Mouse (Mus musculus) forebrain, embryonic 13.5 days (tissue): ENCODE measurements around the gene Rab8b. TPM values are rescaled to one million over a fixed set of nuclear protein-coding genes. Genes with fewer than 3 reads are reported as not detected.
"Not testable (repeated sequence)": the region's sequence is repeated elsewhere in the genome, so short reads cannot be mapped to it uniquely, and the experiment has no call there.

Experiments
- ATAC-seq: fragments of 200-750 bp; cut with Nextera tagmentation; 2 replicates; pipeline ENCODE4 v1.8.0; 2017
- H3K27ac ChIP-seq: fragments of 300-500 bp; sonication (generic); 2 replicates; pipeline ENCODE4 v1.5.1; 2015; ENCODE audit warnings: inconsistent platforms, mild to moderate bottlenecking, moderate library complexity
- H3K27me3 ChIP-seq: fragments of 300-500 bp; sonication (generic); 2 replicates; pipeline ENCODE4 v1.6.1; 2015; ENCODE audit warnings: mild to moderate bottlenecking, inconsistent platforms
- H3K36me3 ChIP-seq: fragments of 300-500 bp; sonication (generic); 2 replicates; pipeline ENCODE4 v1.6.1; 2015; ENCODE audit warnings: mild to moderate bottlenecking, inconsistent platforms; ENCODE audit not compliant: poor library complexity, severe bottlenecking
- H3K4me1 ChIP-seq: fragments of 300-500 bp; sonication (generic); 2 replicates; pipeline ENCODE4 v1.6.1; 2015; ENCODE audit warnings: inconsistent platforms
- H3K4me2 ChIP-seq: fragments of 300-500 bp; sonication (generic); 2 replicates; pipeline ENCODE4 v1.6.1; 2015; ENCODE audit warnings: inconsistent platforms, mild to moderate bottlenecking, moderate library complexity
- H3K4me3 ChIP-seq: fragments of 300-500 bp; sonication (generic); 2 replicates; pipeline ENCODE4 v1.5.1; 2015; ENCODE audit warnings: mild to moderate bottlenecking, inconsistent platforms
- H3K9ac ChIP-seq: fragments of 300-500 bp; sonication (generic); 2 replicates; pipeline ENCODE4 v1.6.1; 2015; ENCODE audit warnings: mild to moderate bottlenecking, inconsistent platforms
- H3K9me3 ChIP-seq: fragments of 300-500 bp; sonication (generic); replicated peaks from 2 replicates; pipeline ENCODE4 v1.6.1; 2016; ENCODE audit warnings: inconsistent platforms
- WGBS: fragments of 180-500 bp; shearing (Covaris S2); methylation state at CpG from one replicate; pipeline ENCODE4 v1.1.7; 2015; 5-methylcytosine and 5-hydroxymethylcytosine counted together
- polyA plus RNA-seq: library from polyadenylated mRNA; unstranded; fragments of >200 nt; fragmentation: Nextera tagmentation; extraction: Ambion mirVana; gene quantifications from 2 replicates; pipeline ENCODE4 v1.2.1, GENCODE M21; 2015

Rab8b gene
- polyA plus RNA-seq, 1 experiment from 2014 or later: 43.8 TPM

DNA sequence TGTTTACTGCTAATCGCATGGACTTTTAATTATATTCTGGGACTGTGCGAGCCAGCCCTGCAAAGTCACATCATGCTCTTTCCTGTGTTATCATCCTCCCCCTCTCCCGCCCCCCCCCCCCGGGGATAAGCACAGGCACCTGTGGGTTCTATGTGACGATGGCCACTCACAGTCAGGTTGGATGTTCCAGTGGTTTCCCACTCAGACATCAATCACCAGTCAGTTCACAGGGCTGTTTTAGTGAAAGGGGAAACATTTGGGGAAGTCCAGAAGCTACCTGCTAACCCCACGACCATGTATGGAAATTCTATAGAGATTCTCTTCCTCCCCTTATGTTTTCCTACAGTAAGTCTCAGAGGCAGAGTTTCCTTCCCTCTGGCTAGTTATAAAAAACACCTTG lies 21.6 kb downstream of the Rab8b start:
- no peak for ATAC-seq
- Histone ChIP-seq H3K4me2 (no peak overlapping the region), H3K36me3 (0 out of 2 replicates have a peak, but pooled peaks cover 2% of the 10 kb centered on the region), H3K9me3 (no peaks in the 10 kb centered on the region), H3K9ac (no peak overlapping the region), H3K4me1 (peaks cover 8% of the 10 kb centered on the region; the same call in 1 of the 2 replicates), H3K27ac (no peak overlapping the region), H3K4me3 (no peak overlapping the region), H3K27me3 (no peaks in the 10 kb centered on the region)
- WGBS: 72% methylated on average over 6 of the region's 6 CpGs

GRCm38 (mm10) chr9:66896951-66897350 lies 22.5 kb downstream of the Rab8b start:
- Histone ChIP-seq H3K27me3 (no peaks in the 10 kb centered on the region), H3K27ac (no peak overlapping the region), H3K4me3 (no peak overlapping the region), H3K4me2 (no peak overlapping the region), H3K36me3 (0 out of 2 replicates have a peak, but pooled peaks cover 2% of the 10 kb centered on the region), H3K9me3 (no peaks in the 10 kb centered on the region), H3K4me1 (peaks cover 8% of the 10 kb centered on the region; the same call in 1 of the 2 replicates), H3K9ac (no peak overlapping the region)
- WGBS: 66% methylated on average over 6 of the region's 6 CpGs
- ATAC-seq: no peak

DNA sequence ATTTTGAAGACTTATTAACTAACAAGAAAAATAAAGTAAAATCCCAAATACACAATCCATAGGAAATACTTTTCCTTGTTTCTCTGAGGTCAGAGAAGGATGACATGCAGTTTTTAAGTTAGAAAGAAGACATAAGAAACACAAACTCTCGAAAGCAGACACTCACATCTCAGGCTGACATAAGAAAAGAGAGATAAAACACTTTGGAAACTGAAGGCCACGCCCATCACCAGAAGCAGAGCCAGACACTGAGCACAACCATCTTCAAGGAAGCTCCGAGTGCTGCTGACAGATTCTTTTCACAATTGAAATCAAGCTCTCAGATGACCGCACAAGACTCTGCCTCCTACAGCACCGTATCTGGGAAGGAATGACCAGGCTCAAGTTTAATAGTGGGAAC lies 23.5 kb downstream of the Rab8b start:
- WGBS: 74% methylated on average over 5 of the region's 5 CpGs
- Histone ChIP-seq H3K27me3 (no peaks in the 10 kb centered on the region), H3K4me3 (no peak overlapping the region), H3K9ac (no peak overlapping the region), H3K4me1 (peaks cover 8% of the 10 kb centered on the region; the same call in 1 of the 2 replicates), H3K36me3 (0 out of 2 replicates have a peak, but pooled peaks cover 2% of the 10 kb centered on the region), H3K27ac (no peak overlapping the region), H3K9me3 (no peaks in the 10 kb centered on the region), H3K4me2 (no peak overlapping the region)
- ATAC-seq: no peak

DNA sequence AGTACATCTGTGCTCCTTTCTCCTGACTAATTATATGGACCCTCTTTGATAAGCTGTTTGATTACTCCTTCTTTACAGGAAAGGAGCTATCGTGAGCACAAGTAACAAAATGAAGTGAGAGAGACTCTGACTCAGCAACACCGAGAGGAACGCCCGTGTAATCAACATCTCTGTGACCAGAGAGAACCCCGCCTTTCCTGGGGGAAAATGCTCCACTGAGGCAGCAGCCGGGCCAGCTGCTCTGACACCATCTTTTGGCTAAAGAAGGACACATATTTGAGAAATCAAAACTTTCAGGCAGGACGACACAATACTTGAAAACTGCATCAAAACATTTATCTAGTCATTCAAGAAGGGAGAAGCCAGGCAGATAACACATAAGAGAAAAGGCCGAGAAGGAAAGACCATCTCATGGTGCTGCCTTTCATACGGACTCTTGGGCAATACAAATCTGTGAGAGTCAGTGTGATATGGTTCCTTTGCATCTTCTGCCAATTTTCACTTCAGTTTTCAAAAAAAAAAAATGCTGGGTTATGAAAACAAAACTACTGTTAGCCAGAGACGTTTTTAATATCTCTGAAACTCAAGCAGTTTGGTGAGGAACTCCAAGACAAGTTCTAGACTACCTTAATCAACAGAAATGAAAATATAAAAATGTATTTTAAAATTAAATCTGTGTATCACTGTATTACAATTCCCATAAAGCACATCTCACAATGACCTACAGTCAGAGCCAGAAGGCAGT lies 24.3 kb downstream of the Rab8b start:
- Histone ChIP-seq H3K36me3 (0 out of 2 replicates have a peak, but pooled peaks cover 2% of the 10 kb centered on the region), H3K9ac (no peak overlapping the region), H3K9me3 (no peaks in the 10 kb centered on the region), H3K27me3 (no peaks in the 10 kb centered on the region), H3K27ac (no peak overlapping the region), H3K4me2 (no peak overlapping the region), H3K4me1 (peaks cover 8% of the 10 kb centered on the region; the same call in 1 of the 2 replicates), H3K4me3 (no peak overlapping the region)
- WGBS: 77% methylated on average over 10 of the region's 10 CpGs
- ATAC-seq: no peak

GRCm38 (mm10) chr9:66894421-66894820 lies 25.1 kb downstream of the Rab8b start:
- no peaks in the 10 kb centered on the region for H3K27me3 ChIP-seq
- H3K36me3 ChIP-seq: 0 out of 2 replicates have a peak, but pooled peaks cover 2% of the 10 kb centered on the region
- WGBS: 85% methylated on average over 1 of the region's 1 CpGs
- no peak for ATAC-seq
- no peak overlapping the region for H3K27ac ChIP-seq
- H3K4me3 ChIP-seq: no peak overlapping the region
- no peaks in the 10 kb centered on the region for H3K9me3 ChIP-seq
- peaks cover 9% of the 10 kb centered on the region for H3K4me1 ChIP-seq
- H3K9ac ChIP-seq: no peak overlapping the region
- no peak overlapping the region for H3K4me2 ChIP-seq

DNA sequence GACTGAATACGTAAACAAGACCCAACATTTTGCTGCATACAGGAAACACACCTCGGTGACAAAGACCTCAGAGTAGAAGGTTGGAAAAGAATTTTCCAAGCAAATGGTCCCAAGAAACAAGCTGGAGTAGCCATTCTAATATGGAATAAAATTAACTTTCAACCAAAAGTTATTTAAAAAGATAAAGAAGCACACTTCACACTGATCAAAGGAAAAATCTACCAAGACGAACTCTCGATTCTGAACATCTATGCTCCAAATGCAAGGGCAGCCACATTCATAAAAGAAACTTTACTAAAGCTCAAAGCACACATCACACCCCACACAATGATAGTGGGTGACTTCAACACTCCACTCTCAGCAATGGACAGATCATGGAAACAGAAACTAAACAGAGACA lies 27.0 kb downstream of the Rab8b start:
- not testable (repeated sequence) for H3K36me3 ChIP-seq, H3K9ac ChIP-seq, H3K9me3 ChIP-seq, H3K4me2 ChIP-seq, ATAC-seq, H3K4me3 ChIP-seq, H3K27me3 ChIP-seq, H3K27ac ChIP-seq
- WGBS: 96% methylated on average over 4 of the region's 4 CpGs
- H3K4me1 ChIP-seq: peaks cover 24% of the 10 kb centered on the region

DNA sequence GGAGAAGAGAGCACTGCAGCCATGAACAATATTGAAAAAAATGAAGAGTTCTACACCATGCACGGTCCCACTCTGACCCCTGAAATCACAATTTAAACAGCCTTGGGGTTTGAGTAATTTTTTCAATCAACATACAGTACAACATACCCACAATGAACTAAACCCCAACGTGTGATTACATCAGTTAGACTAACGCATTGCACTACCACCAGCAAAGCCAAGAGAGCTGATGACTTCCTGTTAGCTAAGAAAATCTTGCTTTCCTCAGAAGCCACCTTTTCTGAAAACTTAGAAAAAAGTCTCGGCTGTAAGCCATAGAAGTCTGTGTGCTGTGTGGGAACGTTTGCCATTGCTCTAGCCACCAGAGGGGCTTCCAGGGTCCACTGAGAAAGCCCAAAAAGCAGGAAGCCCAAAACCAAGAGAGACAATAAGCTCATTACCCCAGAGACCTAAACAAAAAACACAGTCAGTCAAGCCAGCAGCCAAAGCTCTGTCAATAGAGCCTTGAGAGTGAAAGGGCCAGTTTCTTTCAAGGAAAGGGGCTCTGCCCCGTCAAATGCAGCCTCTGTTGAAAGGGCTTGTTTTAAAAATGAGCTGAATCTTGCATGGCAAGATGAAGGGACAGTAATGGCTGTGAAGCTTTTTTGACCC lies 31.4 kb downstream of the Rab8b start:
- Histone ChIP-seq H3K36me3 (no peaks in the 10 kb centered on the region), H3K27ac (0 out of 2 replicates have a peak overlapping the region, but pooled peaks have one; percentile 16), H3K4me1 (peaks cover 37% of the 10 kb centered on the region), H3K9me3 (no peaks in the 10 kb centered on the region), H3K4me3 (no peak overlapping the region), H3K9ac (no peak overlapping the region), H3K4me2 (0 out of 2 replicates have a peak overlapping the region, but pooled peaks have one; percentile 16), H3K27me3 (no peaks in the 10 kb centered on the region)
- WGBS: 23% methylated on average over 6 of the region's 6 CpGs
- no peak for ATAC-seq

DNA sequence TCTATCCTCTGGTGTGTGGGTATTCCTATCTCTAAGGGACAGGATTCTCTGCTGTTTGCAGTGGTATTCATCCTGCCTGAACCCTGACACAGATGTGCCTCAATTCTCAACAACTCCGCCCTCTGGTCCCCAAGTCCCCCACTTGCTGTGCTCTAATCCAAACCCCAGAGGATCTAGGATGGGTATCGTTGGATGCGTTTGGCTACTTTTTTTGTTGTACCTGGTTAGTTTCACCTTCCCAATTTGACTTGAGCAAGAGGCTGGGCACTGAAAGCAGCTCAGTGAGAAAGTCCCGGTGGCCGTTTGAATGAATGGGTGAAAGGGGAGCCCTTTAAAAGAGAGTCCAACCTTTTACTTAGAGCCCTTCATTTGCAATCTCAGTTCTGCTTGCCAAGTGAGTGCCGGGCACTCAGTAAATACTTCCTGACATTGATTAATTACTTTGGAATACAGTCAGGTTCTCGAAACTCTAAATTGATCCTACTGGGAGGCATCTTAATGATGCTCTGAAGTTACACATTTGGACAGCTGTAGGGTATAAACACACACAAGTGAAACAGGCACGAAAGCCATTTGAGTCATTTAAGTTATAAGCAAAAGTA lies 32.1 kb downstream of the Rab8b start:
- Histone ChIP-seq H3K4me1 (peaks cover 39% of the 10 kb centered on the region), H3K9me3 (no peaks in the 10 kb centered on the region), H3K4me3 (no peak overlapping the region), H3K4me2 (no peak overlapping the region), H3K36me3 (no peaks in the 10 kb centered on the region), H3K27me3 (no peaks in the 10 kb centered on the region), H3K27ac (no peak overlapping the region), H3K9ac (no peak overlapping the region)
- ATAC-seq: no peak
- WGBS: 33% methylated on average over 8 of the region's 8 CpGs

DNA sequence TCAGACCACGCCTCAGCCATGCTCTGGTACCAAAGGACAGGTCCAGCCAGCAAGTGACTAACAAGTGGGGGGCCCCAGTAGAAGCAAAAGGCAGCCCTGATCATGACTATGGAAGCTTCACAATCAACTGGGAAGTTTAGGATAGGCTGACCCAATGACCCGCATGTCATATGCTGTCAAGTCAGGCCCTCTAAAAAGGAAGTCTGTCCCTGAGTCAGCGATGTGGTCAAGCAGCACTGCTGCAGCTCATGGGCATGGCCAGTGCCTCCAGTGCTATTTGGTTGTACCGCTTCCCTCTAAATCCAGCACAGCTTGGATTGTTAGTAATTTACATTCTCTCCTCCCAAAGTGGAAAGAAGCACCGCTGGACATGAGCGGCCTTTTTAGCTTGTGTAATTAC lies 32.7 kb downstream of the Rab8b start:
- no peaks in the 10 kb centered on the region for H3K36me3 ChIP-seq
- no peaks in the 10 kb centered on the region for H3K9me3 ChIP-seq
- H3K9ac ChIP-seq: no peak overlapping the region
- no peaks in the 10 kb centered on the region for H3K27me3 ChIP-seq
- H3K4me2 ChIP-seq: no peak overlapping the region
- peaks cover 40% of the 10 kb centered on the region for H3K4me1 ChIP-seq
- WGBS: 85% methylated on average over 6 of the region's 6 CpGs
- H3K27ac ChIP-seq: no peak overlapping the region
- H3K4me3 ChIP-seq: no peak overlapping the region
- ATAC-seq: no peak

- Histone ChIP-seq H3K9ac (no peak overlapping the region), H3K9me3 (no peaks in the 10 kb centered on the region), H3K27me3 (no peaks in the 10 kb centered on the region), H3K4me3 (no peak overlapping the region), H3K4me2 (no peak overlapping the region), H3K36me3 (no peaks in the 10 kb centered on the region), H3K4me1 (peaks cover 40% of the 10 kb centered on the region), H3K27ac (no peak overlapping the region)
- WGBS: 25% methylated on average over 3 of the region's 3 CpGs
- no peak for ATAC-seq
Observed at GRCm38 (mm10) chr9:66886366-66886765, 33.1 kb downstream of the Rab8b start.

DNA sequence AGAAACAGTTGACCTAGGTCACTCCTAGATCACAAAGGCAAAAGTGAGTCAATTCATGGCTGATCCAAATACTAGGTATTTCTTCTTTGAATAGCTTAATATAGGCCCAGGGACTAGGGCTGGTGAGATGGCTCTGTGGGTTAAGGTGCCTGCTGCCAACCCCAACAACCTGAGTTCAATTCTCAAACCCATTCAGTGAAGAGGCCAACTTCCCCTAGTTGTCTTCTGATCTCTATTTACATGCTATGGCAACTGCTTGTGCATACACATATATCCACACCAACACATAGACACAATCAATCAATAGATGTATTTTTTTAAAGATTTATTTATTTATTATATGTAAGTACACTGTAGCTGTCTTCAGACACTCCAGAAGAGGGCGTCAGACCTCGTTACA lies 34.9 kb downstream of the Rab8b start:
- H3K27ac ChIP-seq: no peak overlapping the region
- H3K4me1 ChIP-seq: peaks cover 53% of the 10 kb centered on the region
- no peaks in the 10 kb centered on the region for H3K36me3 ChIP-seq
- no peaks in the 10 kb centered on the region for H3K9me3 ChIP-seq
- no peak overlapping the region for H3K4me3 ChIP-seq
- 93% methylated on average over 2 of the region's 2 CpGs for WGBS
- no peaks in the 10 kb centered on the region for H3K27me3 ChIP-seq
- no peak overlapping the region for H3K4me2 ChIP-seq
- H3K9ac ChIP-seq: no peak overlapping the region
- no peak for ATAC-seq

GRCm38 (mm10) chr9:66883500-66883899 lies 36.0 kb downstream of the Rab8b start:
- H3K36me3 ChIP-seq: no peaks in the 10 kb centered on the region
- no peak overlapping the region for H3K27ac ChIP-seq
- H3K4me1 ChIP-seq: peaks cover 42% of the 10 kb centered on the region
- no peak overlapping the region for H3K4me3 ChIP-seq
- no peak overlapping the region for H3K9ac ChIP-seq
- 83% methylated on average over 5 of the region's 5 CpGs for WGBS
- no peak for ATAC-seq
- H3K27me3 ChIP-seq: no peaks in the 10 kb centered on the region
- H3K9me3 ChIP-seq: no peaks in the 10 kb centered on the region
- H3K4me2 ChIP-seq: no peak overlapping the region
